Mouse (Mus musculus) E14TG2a.4 (cell line): Measurements from ENCODE around the gene Ssh1.

Experiments used
- CTCF ChIP-seq: conservative IDR thresholded peaks from 2 replicates; pipeline ENCODE4 v1.5.1; 2014; ENCODE audit warnings: low read length
- NANOG ChIP-seq: IDR thresholded peaks from 2 replicates; pipeline ENCODE4 v1.6.1; 2014; ENCODE audit warnings: borderline replicate concordance, low read length, mixed read lengths
- POU5F1 ChIP-seq: IDR thresholded peaks from 2 replicates; pipeline ENCODE4 v1.6.1; 2014; ENCODE audit warnings: low read length, borderline replicate concordance

DNA sequence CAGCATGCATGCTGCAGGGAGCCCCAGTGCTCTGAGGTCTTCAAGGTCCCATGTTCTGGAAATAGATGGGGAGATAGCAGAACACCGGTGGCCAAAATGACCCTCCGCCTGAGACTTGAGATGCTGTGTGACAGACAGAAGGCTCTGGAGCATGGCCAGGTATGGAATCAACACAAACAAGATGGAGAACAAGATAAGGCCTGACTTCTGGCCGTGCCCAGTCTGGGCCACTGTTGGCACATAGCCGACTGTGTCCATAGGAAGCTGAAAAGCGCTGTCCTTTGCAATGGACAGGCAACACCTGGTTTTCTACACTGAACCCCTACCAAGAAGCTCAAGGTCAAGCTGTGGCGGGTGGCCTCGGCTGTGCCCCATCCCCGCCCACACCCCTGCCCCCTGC lies 19.9 kb downstream of the Ssh1 start:
- TF ChIP-seq CTCF = no peak
- no peak for TF ChIP-seq NANOG
- TF ChIP-seq POU5F1 = no peak
